Mouse (Mus musculus) ES-E14 (cell line): ENCODE data around the gene Klk12.

Experiments
- CHD2 ChIP-seq: IDR thresholded peaks from 2 replicates; pipeline ENCODE4 v1.6.1; 2014; ENCODE audit warnings: mild to moderate bottlenecking, low read depth, low read length, inconsistent platforms
- HCFC1 ChIP-seq: IDR thresholded peaks from 2 replicates; pipeline ENCODE4 v1.6.1; 2012; ENCODE audit warnings: low read length, inconsistent platforms, borderline replicate concordance; ENCODE audit not compliant: insufficient read depth
- MAFK ChIP-seq: IDR thresholded peaks from 2 replicates; pipeline ENCODE4 v1.6.1; 2014; ENCODE audit warnings: mild to moderate bottlenecking, low read depth, low read length, inconsistent platforms; ENCODE audit not compliant: insufficient read depth
- ZC3H11A ChIP-seq: IDR thresholded peaks from 2 replicates; pipeline ENCODE4 v1.6.1; 2012; ENCODE audit warnings: low read depth, mild to moderate bottlenecking, inconsistent platforms, low read length, borderline replicate concordance
- ZNF384 ChIP-seq: IDR thresholded peaks from 2 replicates; pipeline ENCODE4 v1.6.1; 2012; ENCODE audit warnings: low read depth, low read length, inconsistent platforms

- TF ChIP-seq MAFK (no peak), HCFC1 (no peak), ZNF384 (no peak), CHD2 (no peak), ZC3H11A (no peak)
Observed at GRCm38 (mm10) chr7:43799876-43800275, 31.2 kb downstream of the Klk12 start.
